Mouse (Mus musculus): ENCODE results near the gene Txlnb.
"Not testable (repeated sequence)": the region's sequence is repeated elsewhere in the genome, so short reads cannot be mapped to it uniquely, and the experiment has no call there.

The Txlnb gene

DNA sequence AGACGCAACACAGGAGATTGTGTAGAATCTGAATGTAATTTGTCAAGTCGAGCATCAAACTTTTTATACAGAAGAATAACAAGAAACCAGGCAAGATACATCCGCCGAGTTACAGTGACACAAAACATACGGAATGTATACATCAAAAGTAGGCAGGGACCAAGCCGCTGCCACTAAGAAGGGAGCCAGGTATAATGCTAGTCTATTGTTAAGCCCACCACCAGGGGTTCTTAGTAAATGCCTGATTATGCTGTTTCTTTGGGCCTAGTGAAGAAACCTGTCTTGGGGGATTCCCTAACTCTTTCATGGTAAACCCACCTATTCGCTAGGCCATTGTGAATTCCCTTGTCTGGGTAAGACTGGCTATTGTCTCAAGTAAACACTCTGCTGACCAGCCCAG, 24.4 kb downstream of the Txlnb start:
- not testable (repeated sequence) for DNase-seq (ENCODE audit: low read depth)

DNA sequence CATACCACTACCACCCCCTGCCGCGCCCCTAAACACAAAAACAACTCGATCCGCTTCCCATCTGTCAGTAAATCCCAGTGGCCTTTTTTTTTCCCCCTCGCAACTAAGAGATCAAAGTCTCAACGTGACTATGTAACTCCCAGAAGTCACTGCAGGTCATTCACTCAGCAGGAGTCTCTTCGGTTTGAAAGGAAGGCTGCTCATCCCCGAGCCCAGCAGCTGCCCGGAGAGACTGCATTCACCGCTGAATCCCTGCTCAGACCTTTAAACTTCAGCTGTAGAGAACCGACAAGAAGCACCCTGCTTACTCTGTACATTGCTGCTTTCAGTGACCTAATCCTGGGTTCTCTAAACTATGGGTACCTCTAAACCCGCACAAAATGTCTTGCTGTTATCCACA, 31.4 kb downstream of the Txlnb start:
- no peak for DNase-seq (ENCODE audit: low read depth)

GRCm38 (mm10) chr10:17829205-17829604, 33.2 kb downstream of the Txlnb start:
- no peak for DNase-seq (ENCODE audit: low read depth)

- DNase-seq (ENCODE audit: low read depth) = no peak
Measured at GRCm38 (mm10) chr10:17831041-17831440, 35.0 kb downstream of the Txlnb start.

- no peak for DNase-seq (ENCODE audit: low read depth)
Measured at GRCm38 (mm10) chr10:17835031-17835430, 39.0 kb downstream of the Txlnb start.

- no peak for DNase-seq (ENCODE audit: low read depth)
Measured at GRCm38 (mm10) chr10:17836275-17836674, 40.2 kb downstream of the Txlnb start.

GRCm38 (mm10) chr10:17842030-17842429, 46.0 kb downstream of the Txlnb start:
- DNase-seq (ENCODE audit: low read depth) = no peak

DNA sequence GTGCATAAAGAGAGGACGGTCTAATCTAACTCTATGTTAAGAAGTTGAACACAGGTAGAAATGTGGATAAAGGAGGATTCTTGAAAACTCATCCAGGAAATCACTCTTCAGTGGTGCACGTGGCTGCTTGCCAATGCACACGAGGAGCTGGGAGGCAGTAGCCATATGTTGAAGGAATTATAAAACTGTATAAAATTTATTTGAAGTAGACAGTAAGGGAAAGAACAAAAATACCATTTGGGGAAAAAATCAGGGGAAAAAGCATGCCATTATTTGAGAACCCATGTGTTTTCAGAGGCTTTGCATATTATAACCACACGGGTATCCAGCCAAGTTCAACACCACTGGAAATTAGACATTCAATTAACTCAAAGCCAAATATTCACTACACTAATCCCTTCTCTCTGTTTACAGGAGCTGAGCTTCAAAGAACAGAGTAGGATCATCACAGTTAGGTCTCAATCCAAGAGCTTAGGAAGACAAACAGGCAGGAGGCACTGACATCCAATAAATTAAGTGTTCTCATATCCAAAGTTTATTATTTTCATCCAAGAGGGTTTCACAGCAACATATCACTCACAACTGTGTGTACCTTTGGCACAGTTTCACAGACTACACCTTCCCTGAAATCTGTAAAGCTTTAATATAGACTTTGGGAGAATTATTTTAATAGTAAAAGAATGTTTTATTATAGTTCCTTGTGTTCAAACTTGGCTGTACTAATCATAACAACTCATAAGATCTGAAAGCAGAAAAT, 48.9 kb downstream of the Txlnb start:
- no peak for DNase-seq (ENCODE audit: low read depth)

- DNase-seq (ENCODE audit: low read depth) = no peak
Measured at GRCm38 (mm10) chr10:17857647-17858261, 61.7 kb downstream of the Txlnb start.

GRCm38 (mm10) chr10:17860701-17861480, 64.9 kb downstream of the Txlnb start:
- DNase-seq (ENCODE audit: low read depth) = no peak

- DNase-seq (ENCODE audit: low read depth) = peak; percentile 68
Measured at GRCm38 (mm10) chr10:17869822-17870662, 74.0 kb downstream of the Txlnb start.

DNA sequence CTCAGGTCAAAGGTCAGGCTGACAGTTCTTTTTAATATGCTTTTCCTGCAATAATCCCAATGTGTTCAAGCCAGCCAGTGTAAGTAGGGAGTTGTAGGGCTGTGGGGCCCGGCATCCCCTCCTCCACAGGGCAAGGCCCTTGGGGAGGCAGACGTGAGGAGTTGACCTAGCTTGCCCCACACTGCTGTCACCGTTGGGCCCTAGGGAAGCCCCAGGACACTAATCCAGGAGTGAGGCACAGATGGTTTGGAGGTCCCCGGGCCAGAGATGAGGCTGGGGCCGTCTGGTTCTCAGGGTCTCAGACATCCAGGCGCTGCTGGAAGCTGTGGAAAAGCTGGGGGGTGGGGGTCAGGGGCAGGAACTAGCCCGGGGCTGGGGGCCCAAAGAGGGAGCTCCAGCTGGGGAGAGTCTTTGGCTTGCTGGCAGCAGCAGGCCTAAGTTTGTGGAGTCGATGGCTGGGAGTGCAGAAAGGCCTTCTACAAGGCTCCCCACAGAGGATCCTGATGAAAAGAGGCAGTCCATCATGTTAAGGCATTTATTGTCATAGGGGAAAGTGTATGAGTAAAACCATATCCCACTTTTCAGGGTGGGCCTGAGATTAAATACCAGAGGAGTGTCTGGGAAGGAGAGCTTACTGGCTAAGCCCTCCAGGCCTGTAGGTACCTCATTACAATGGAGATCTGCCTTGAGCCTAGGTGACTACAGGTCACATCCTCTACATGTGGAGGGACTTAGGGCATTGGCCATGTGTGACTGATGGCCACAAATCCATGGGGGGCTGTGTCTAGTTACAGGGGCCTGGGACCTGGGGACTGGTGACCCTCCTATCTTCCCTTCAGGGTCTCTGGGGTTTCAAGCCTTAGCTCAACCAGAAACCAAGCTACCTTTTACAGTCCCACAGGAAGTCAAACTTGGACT, 82.2 kb downstream of the Txlnb start:
- DNase-seq (ENCODE audit: low read depth) = no peak

DNA sequence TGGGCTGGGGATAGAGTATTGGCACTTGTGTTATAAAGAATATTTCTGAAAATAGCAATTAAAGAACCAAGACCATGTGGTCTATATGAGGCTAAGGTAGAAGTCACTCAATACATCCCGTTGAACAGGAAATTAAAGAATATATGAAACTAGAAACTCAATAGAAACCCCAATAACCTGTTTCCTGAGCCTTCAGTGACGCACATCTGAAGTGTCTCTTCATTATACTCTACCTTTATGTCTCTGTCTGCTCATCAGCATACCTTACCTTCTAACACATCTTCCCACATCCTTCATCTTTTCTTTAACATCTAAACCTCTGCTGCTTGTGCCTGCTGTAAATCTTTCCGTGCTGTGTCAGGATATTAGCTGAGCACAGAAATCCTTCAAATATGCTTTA, 84.0 kb downstream of the Txlnb start:
- no peak for DNase-seq (ENCODE audit: low read depth)

GRCm38 (mm10) chr10:17880724-17881123, 84.7 kb downstream of the Txlnb start:
- DNase-seq (ENCODE audit: low read depth) = no peak
